Mouse (Mus musculus): ENCODE data around the gene Ttc28.

DNA sequence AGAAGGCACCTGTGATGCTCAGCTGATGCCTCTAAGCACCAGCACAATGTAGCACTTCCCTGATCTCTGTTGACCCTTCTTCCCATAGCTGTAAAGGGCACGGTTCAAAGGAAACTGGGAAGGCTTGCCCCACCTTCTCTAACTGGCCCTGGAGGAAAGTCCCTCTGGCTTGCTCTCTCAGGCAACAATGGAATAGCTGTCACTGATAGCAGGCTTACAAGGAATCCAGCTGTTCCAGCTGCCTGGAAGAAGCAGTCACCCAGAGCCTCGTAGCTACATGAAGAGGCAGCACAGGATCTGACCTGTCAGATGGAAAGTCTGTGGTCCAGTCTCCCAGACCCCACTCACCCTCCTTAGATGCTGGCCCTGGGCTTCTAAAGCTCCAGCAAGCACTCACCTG lies 389.2 kb downstream of the Ttc28 start:
- TF ChIP-seq TAL1 (IDR thresholded peaks at IDR 0.05; ENCODE audit: low read length) (no peak), GATA1 (IDR thresholded peaks at IDR 0.05; ENCODE audit: low read length) (no peak)

Measured in erythroblast, embryonic 14.5 days (primary cell).